Mouse (Mus musculus) spleen, adult 12 weeks (tissue): ENCODE measurements around the gene Tnpo3.
"Not testable (repeated sequence)": the region's sequence is repeated elsewhere in the genome, so short reads cannot be mapped to it uniquely, and the experiment has no call there.

Experiments used
- DNase-seq: peaks from one replicate; pipeline ENCODE4 v3.0.0; 2022; ENCODE audit warnings: low spot score

The Tnpo3 gene

GRCm38 (mm10) chr6:29620840-29621543 lies 11.3 kb upstream of the Tnpo3 start:
- DNase-seq: no peak

DNA sequence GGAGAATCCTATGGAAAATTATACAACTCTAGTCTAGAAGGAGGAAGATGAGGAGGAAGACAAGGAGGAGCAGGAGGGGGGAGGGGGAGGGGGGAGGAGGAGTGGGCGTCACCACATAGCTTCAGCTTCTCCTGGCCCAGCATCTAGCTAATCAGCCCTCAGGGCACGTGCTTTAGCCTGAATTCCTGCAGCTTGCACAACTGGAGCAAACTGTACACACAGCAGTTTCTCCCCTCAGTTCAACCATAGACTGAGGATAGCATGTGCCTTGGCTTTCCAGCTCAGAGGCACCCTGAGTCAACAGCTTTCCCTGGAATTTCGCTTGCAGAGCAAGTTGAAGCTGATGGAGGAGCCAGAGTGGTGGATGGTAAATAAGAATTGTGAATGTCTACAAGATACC lies 10.5 kb upstream of the Tnpo3 start:
- no peak for DNase-seq

DNA sequence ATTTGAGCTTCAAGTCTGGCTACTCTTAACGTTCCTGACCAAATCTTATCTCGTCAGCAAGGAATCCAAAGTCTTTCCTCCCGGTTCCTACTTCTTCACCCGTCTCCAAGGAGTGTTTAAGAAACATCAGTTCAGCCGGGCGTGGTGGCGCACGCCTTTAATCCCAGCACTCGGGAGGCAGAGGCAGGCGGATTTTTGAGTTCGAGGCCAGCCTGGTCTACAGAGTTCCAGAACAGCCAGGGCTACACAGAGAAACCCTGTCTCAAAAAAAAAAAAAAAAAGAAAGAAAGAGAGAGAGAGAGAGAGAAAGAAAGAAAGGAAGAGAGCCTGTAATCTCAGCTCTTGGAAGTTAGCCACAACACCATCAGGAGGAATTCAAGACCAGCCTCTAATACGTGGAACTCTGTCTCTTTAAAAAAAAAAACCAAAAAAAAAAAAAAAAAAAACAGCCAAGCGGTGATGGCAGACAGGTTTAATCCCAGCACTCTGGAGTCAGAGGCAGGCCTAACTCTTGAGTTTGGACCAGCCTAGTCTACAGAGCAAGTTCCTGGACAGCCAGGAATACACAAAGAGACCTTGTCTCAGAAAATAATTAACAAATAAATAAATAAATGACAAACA lies 443 bp upstream of the Tnpo3 start:
- not testable (repeated sequence) for DNase-seq

DNA sequence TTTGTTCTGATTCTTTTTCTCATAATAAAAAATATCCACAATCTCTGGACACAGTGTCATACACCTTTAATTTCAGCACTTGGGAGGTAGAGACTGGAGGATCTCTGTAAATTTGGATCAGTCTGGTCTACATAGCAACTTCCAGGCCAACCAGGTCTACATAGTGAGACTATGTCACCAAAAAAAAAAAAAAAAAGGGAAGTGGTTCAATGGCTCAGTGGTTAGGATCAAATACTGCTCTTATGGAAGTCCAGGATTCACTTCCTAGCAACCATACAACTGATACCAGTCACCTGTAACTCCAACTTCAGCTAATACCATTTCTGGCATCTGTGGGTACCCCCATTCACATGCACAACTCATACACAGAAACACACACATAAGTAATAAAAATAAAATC lies 9.5 kb downstream of the Tnpo3 start:
- DNase-seq: no peak

DNA sequence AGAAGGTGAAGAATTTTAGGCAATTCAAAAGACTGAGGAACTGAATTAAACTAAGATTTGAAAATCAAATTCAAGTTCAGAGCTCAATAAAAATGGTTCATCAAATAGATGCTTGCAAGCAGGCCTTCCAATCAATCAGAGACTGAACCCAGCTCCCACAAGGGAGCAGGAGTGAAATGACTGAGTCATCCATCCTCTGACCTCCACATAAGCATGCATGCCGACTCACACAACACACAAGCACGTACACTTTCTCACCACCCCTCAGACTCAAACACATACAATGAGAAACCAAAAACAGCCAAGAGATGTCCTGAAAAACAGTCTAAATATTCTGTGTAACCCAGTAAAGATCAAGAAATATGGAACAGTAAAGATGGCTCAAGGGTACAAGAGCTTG lies 14.0 kb downstream of the Tnpo3 start:
- DNase-seq: no peak

DNA sequence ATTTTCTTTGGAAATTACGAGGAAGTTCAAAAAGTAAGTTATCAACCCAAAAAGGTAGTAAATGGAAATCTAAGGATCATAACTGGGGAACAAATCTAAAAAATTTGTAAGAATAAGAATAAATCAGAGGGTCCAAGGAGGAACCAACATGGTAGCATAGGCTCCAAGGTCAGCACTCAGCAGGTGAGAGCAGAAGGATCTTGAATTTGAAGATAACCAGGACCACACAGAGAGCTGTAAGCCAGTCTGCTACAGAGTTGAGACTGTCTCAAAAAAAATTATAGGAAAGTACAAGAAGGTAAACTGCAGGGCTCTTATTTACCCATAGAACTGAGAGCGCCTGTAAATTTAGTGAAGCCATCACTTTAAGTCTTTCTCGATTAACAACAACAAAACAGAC lies 28.5 kb downstream of the Tnpo3 start:
- no peak for DNase-seq

DNA sequence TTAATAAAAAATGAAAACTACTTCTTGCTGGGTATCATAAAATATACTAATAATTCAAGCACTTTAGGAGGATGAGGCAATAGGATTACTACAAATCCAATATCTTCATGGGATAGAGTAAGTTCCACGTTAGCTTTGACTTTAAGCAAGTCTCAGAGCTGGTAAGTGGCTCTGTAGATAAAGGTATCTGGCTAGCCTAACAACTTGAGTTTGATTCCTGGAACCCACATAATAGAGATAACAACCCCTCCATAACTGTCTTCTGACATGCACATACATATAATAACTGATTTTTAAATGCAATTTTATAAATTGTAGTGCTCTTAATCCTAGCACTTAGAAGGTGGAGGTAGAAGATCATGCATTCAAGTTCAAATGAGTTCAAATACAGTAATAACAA lies 28.9 kb downstream of the Tnpo3 start:
- DNase-seq: no peak

- not testable (repeated sequence) for DNase-seq
These were observed 33.3 kb downstream of the Tnpo3 start for GRCm38 (mm10) chr6:29576388-29576787.

DNA sequence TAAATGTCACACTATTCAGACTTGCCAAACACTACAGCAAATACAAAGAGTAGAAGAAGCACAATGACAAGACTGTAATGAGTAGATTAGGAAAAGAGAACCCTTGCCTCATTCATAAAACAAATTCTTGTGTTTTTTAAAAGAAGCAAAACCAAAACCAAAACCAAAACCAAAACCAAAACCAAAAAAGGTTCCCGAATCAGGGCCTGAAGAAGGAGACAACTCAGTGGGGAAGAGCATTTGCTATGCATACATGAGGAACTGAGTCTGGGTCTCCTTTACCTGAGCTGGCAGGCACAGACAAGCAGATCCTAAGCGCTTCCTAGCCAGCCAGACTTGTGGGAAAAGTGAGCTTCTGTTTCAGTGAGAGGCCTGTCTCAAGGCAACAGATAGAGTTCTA lies 52.6 kb downstream of the Tnpo3 start:
- DNase-seq: no peak

DNA sequence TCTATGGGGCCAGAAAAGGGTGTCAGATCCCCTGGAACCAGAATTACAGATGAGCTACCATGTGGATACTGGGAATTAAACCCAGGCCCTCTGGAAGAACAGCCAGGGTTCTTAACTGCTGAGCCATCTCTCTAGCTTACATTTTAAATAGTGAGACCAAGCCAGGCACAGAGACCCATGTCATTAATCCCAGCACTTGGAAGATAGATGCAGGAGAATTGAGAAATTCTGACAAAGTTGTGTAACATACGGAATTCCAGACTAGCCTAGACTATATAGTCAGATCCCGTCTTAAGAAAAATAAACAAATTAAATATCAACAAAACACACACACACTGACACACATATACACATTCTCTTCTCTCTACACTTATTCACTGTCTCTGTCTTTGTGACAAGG lies 57.2 kb downstream of the Tnpo3 start:
- no peak for DNase-seq

DNA sequence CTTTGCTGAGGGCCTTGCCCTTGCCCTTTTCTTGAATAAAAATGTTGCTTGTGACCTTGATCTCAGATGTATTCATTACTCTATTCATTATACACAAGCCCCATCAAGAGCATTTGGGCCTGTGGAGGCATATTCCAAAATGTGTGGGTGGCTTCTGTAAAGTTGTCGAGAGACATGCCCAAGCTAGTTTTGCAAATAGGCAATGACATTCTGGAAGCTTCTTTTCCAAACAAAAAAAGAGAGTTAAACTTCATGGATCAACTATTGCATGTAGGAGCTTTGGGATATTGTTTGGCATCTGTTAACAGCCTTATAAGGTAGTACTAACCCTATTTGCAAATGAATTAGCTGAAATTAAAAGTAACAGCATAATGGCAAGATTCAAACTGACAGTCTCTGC lies 61.6 kb downstream of the Tnpo3 start:
- no peak for DNase-seq

DNA sequence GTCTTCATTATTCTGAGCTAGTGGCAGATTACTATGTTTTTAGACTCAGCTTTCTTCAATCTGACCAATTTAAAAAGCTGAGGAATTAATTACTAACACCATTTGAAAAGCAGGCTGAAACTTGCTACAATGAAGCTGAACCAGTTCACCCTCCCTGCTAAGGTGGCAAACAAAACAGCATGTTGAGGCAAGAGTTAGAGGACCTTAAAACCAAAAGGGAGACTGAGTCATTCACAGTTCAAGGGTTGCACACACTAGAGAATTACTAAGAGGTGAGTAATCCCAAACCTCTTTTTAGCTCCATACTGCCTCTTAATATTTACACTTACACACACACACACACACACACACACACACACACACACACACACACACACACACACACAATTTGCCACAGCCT lies 62.1 kb downstream of the Tnpo3 start:
- DNase-seq: no peak

- no peak for DNase-seq
These were observed 64.1 kb downstream of the Tnpo3 start for GRCm38 (mm10) chr6:29545611-29546010.

DNA sequence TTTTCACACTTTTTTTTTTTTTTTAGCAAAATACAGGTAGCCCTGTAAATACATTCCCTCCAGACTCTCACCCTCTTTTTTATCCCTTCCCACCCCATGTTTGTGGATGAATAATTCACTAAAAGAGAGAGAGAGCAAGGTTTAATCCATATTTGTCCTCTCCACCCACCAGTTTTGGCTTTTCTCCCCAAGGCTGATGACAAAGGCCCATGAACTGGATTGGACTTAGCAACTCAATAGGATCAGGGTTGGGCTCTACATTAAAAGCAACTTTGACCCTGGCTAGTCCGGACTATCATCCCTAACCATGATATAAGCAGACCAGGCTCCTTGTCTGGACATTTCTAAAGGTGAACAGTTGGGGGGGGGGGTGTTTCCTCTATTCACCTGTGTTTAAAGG lies 68.7 kb downstream of the Tnpo3 start:
- no peak for DNase-seq

DNA sequence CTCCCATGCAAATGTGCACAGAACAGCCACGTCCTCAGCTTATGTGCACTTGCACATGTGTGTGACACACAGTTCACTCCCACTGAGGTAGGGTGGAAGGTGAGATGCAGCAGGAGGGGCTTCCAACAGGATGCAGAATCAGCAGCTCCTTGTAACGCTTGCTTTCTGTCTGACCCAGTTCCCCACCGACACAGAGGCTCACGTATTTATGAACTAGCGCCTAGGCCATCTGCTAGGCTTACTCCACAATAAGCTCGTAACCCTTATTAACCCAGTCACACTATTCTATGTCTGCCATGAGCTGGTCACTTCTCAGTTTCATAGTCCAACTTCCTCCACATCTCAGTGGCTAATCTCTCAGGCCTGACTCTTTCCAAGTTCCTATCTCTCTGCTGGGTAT lies 69.5 kb downstream of the Tnpo3 start:
- no peak for DNase-seq

GRCm38 (mm10) chr6:29539502-29539901 lies 70.2 kb downstream of the Tnpo3 start:
- no peak for DNase-seq

DNA sequence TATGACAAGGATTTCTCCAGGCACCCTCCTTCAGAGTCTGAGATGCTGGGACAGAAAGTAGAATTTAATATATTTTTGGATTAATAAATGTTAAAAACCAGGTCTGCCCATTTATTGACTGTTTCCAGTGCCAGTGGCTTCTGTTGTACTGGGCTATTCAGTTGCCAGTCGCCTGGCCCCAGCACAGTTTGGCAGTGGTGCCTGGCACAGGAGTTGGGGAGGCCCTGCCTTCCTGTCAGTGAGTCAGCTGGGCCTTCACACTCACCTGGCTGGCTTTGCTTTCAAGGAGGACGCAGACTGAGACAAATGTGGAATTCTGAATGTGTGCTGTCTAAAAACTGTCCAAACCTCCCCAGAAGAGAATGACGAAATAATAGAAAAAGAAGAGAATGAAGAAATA lies 72.5 kb downstream of the Tnpo3 start:
- no peak for DNase-seq

GRCm38 (mm10) chr6:29536651-29537193 lies 73.0 kb downstream of the Tnpo3 start:
- no peak for DNase-seq

- DNase-seq: no peak
These were observed 74.4 kb downstream of the Tnpo3 start for GRCm38 (mm10) chr6:29535316-29535715.

DNA sequence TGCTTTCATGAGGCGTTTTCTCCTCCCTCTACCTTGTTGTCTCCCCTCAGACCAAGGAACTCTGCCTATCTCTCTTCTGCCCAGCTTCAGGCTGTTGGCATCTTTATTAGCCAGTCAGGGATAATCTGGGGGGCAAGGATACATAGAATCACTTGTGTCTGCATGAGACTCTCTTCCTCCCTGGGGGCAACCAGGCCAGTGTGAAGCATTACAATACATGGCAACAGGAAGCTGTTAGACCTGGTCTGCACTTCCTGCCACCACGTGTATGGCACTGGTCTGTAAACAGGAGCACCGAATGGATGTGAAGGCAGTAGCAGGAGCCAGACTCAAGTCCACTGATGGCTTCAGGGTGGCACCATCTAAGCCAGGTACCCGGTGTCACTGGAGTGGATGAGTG lies 79.6 kb downstream of the Tnpo3 start:
- DNase-seq: no peak

DNA sequence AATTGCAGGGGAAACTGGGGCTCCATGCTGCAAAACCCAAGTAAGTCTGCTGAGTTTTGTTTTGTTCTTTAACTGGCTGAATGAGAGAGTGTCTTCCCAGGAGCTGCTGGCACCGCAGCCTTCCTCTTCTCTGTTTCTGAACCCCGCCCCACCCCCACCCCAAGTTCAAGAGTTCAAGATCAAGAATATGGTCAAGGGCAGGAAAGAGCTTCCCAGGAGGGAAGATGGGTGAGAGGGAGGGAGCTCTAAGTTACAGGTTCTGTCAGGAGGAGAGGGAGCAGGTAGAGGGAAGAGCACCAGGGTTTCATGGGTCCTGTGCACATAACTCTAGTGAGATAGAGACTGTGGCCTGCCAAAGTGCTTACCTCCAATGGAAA lies 80.3 kb downstream of the Tnpo3 start:
- DNase-seq: no peak

- no peak for DNase-seq
These were observed 80.9 kb downstream of the Tnpo3 start for GRCm38 (mm10) chr6:29528561-29529443.

DNA sequence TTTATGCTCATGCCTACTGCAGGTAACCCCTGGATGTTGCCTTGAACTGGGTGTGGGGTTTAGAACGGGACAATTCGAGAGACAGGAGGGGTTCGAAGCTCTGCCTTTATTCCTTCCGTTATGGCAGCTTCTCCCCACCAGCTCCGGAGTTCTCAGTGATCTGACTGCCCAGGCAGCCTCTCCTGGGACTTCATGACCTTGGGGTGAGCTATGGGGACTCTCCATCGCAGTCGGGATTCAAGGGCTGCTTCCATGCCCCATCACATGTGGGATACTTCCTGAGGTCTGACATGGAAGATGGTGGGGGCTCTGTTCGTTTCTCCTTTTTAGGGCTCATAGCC lies 81.6 kb downstream of the Tnpo3 start:
- DNase-seq: no peak
